Mouse (Mus musculus): ENCODE data around the gene Tectb. TPM values are rescaled to one million over a fixed set of nuclear protein-coding genes. Genes with fewer than 3 reads are reported as not detected.

Tectb gene
- not detected in 2 replicates for total RNA-seq (2014; fragmentation: Nextera tagmentation)
- 0.11 and 0.17 TPM in 2 replicates for total RNA-seq (2017)
- polyA plus RNA-seq (2012), result not detected in 2 replicates

DNA sequence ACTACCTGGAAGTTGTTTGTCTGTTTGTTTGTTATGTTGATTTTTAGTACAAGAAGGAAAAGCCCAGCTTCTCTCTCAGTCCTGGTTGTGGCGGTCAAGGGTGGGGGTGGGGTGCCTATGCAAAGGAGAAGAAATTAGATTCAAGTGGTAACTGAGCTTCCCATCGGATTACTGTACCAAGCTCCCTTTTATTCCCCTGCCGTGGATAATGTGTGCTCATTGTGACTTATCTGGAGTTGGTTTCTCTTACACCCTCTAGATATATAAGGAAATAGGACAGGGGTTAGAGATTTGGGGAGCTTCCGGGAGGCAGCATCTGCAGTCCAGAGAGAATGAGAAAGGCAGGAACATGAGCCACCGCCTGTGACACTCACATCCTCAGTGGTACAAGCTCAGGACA lies at the start of gene Tectb:
Tectb (plus strand) TSS at position 301 of the 400 bp plus-strand sequence.
- Histone ChIP-seq H3K4me1 (ENCODE audit: insufficient read depth, low read depth, low read length) (no peaks in the 10 kb centered on the region), H3K36me3 (replicated peaks) (no peaks in the 10 kb centered on the region), H3K4me3 (ENCODE audit: low read depth, low read length) (no peak within 1 kb of the TSS), H3K27me3 (ENCODE audit: insufficient read depth, low read length) (peaks cover 11% of the 10 kb centered on the region; the same call in 1 of the 2 replicates), H3K9me3 (replicated peaks) (no peaks in the 10 kb centered on the region)
- DNase-seq (ENCODE audit: low spot score), result no peak
- no peak for ATAC-seq (ENCODE audit: extremely low read depth, insufficient number of reproducible peaks, low FRiP score, poor library complexity, severe bottlenecking)
- TF ChIP-seq CTCF (IDR thresholded peaks at IDR 0.05; ENCODE audit: low read depth, low read length), result no peak

DNA sequence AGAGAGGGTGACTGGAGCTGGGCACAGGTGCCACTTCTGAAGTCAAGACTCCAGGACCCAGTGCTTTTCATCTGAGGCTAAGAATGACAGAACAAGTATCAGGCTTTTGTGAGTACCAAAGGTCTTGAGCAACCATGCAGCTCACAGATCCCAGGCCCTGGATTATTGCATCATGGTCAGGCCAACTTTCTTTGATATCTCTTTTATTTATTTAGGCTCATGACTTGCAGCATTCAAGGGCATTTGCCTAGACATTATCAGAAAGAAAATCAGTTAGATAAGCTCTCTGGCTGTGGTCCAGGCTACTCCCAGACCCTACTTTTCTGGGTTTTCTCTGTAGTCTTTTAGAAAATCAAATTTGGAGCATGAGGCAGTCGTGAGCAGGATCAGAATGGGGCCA lies 48.8 kb upstream of the Tectb start:
- peaks cover 4% of the 10 kb centered on the region for H3K27me3 ChIP-seq (ENCODE audit: insufficient read depth, low read length)
- H3K4me3 ChIP-seq (ENCODE audit: low read depth, low read length), result no peak overlapping the region
- H3K4me1 ChIP-seq (ENCODE audit: insufficient read depth, low read depth, low read length), result no peaks in the 10 kb centered on the region
- no peaks in the 10 kb centered on the region for H3K9me3 ChIP-seq (replicated peaks)
- H3K36me3 ChIP-seq (replicated peaks), result no peaks in the 10 kb centered on the region
- TF ChIP-seq POLR2AphosphoS5 (IDR thresholded peaks at IDR 0.05; ENCODE audit: insufficient replicate concordance, low read depth, low read length) (no peak), CTCF (IDR thresholded peaks at IDR 0.05; ENCODE audit: low read depth, low read length) (no peak), GATA2 (IDR thresholded peaks at IDR 0.05; ENCODE audit: borderline replicate concordance, low read depth, low read length) (no peak), TAL1 (conservative IDR thresholded peaks at IDR 0.05; ENCODE audit: low read depth, low read length) (no peak), GATA1 (IDR thresholded peaks at IDR 0.05; ENCODE audit: borderline replicate concordance, low read length) (no peak)
- DNase-seq (ENCODE audit: low spot score) (no peak), ATAC-seq (ENCODE audit: extremely low read depth, insufficient number of reproducible peaks, low FRiP score, poor library complexity, severe bottlenecking) (no peak)

- ATAC-seq (ENCODE audit: extremely low read depth, insufficient number of reproducible peaks, low FRiP score, poor library complexity, severe bottlenecking) (no peak), DNase-seq (ENCODE audit: low spot score) (no peak)
- Histone ChIP-seq H3K4me1 (ENCODE audit: insufficient read depth, low read depth, low read length) (no peaks in the 10 kb centered on the region), H3K9me3 (replicated peaks) (no peaks in the 10 kb centered on the region), H3K27me3 (ENCODE audit: insufficient read depth, low read length) (peaks cover 6% of the 10 kb centered on the region), H3K4me3 (ENCODE audit: low read depth, low read length) (no peak overlapping the region), H3K36me3 (replicated peaks) (no peaks in the 10 kb centered on the region)
- TF ChIP-seq POLR2AphosphoS5 (IDR thresholded peaks at IDR 0.05; ENCODE audit: insufficient replicate concordance, low read depth, low read length) (no peak), GATA1 (IDR thresholded peaks at IDR 0.05; ENCODE audit: borderline replicate concordance, low read length) (no peak), TAL1 (conservative IDR thresholded peaks at IDR 0.05; ENCODE audit: low read depth, low read length) (no peak), GATA2 (IDR thresholded peaks at IDR 0.05; ENCODE audit: borderline replicate concordance, low read depth, low read length) (no peak), CTCF (IDR thresholded peaks at IDR 0.05; ENCODE audit: low read depth, low read length) (no peak)
Observed at GRCm38 (mm10) chr19:55132476-55132875, 48.1 kb upstream of the Tectb start.

GRCm38 (mm10) chr19:55134521-55134920 lies 46.0 kb upstream of the Tectb start:
- Histone ChIP-seq H3K9me3 (replicated peaks) (no peaks in the 10 kb centered on the region), H3K36me3 (replicated peaks) (no peaks in the 10 kb centered on the region), H3K4me1 (ENCODE audit: insufficient read depth, low read depth, low read length) (no peaks in the 10 kb centered on the region), H3K27me3 (ENCODE audit: insufficient read depth, low read length) (peaks cover 22% of the 10 kb centered on the region), H3K4me3 (ENCODE audit: low read depth, low read length) (no peak overlapping the region)
- TF ChIP-seq GATA2 (IDR thresholded peaks at IDR 0.05; ENCODE audit: borderline replicate concordance, low read depth, low read length) (no peak), CTCF (IDR thresholded peaks at IDR 0.05; ENCODE audit: low read depth, low read length) (no peak), POLR2AphosphoS5 (IDR thresholded peaks at IDR 0.05; ENCODE audit: insufficient replicate concordance, low read depth, low read length) (no peak), GATA1 (IDR thresholded peaks at IDR 0.05; ENCODE audit: borderline replicate concordance, low read length) (no peak), TAL1 (conservative IDR thresholded peaks at IDR 0.05; ENCODE audit: low read depth, low read length) (no peak)
- DNase-seq (ENCODE audit: low spot score), result no peak
- ATAC-seq (ENCODE audit: extremely low read depth, insufficient number of reproducible peaks, low FRiP score, poor library complexity, severe bottlenecking), result no peak

GRCm38 (mm10) chr19:55135918-55136317 lies 44.6 kb upstream of the Tectb start:
- TF ChIP-seq TAL1 (conservative IDR thresholded peaks at IDR 0.05; ENCODE audit: low read depth, low read length) (no peak), POLR2AphosphoS5 (IDR thresholded peaks at IDR 0.05; ENCODE audit: insufficient replicate concordance, low read depth, low read length) (no peak), CTCF (IDR thresholded peaks at IDR 0.05; ENCODE audit: low read depth, low read length) (no peak), GATA2 (IDR thresholded peaks at IDR 0.05; ENCODE audit: borderline replicate concordance, low read depth, low read length) (no peak), GATA1 (IDR thresholded peaks at IDR 0.05; ENCODE audit: borderline replicate concordance, low read length) (no peak)
- Histone ChIP-seq H3K27me3 (ENCODE audit: insufficient read depth, low read length) (peaks cover 23% of the 10 kb centered on the region), H3K4me3 (ENCODE audit: low read depth, low read length) (no peak overlapping the region), H3K4me1 (ENCODE audit: insufficient read depth, low read depth, low read length) (no peaks in the 10 kb centered on the region), H3K9me3 (replicated peaks) (no peaks in the 10 kb centered on the region), H3K36me3 (replicated peaks) (no peaks in the 10 kb centered on the region)
- DNase-seq (ENCODE audit: low spot score) (no peak), ATAC-seq (ENCODE audit: extremely low read depth, insufficient number of reproducible peaks, low FRiP score, poor library complexity, severe bottlenecking) (no peak)

- TF ChIP-seq POLR2AphosphoS5 (IDR thresholded peaks at IDR 0.05; ENCODE audit: insufficient replicate concordance, low read depth, low read length) (no peak), GATA2 (IDR thresholded peaks at IDR 0.05; ENCODE audit: borderline replicate concordance, low read depth, low read length) (no peak), CTCF (IDR thresholded peaks at IDR 0.05; ENCODE audit: low read depth, low read length) (no peak), TAL1 (conservative IDR thresholded peaks at IDR 0.05; ENCODE audit: low read depth, low read length) (no peak), GATA1 (IDR thresholded peaks at IDR 0.05; ENCODE audit: borderline replicate concordance, low read length) (no peak)
- no peak for DNase-seq (ENCODE audit: low spot score)
- H3K27me3 ChIP-seq (ENCODE audit: insufficient read depth, low read length), result peaks cover 26% of the 10 kb centered on the region
- no peak for ATAC-seq (ENCODE audit: extremely low read depth, insufficient number of reproducible peaks, low FRiP score, poor library complexity, severe bottlenecking)
- H3K4me1 ChIP-seq (ENCODE audit: insufficient read depth, low read depth, low read length), result no peaks in the 10 kb centered on the region
- no peak overlapping the region for H3K4me3 ChIP-seq (ENCODE audit: low read depth, low read length)
- H3K36me3 ChIP-seq (replicated peaks), result no peaks in the 10 kb centered on the region
- no peaks in the 10 kb centered on the region for H3K9me3 ChIP-seq (replicated peaks)
Observed at GRCm38 (mm10) chr19:55136693-55137427, 43.7 kb upstream of the Tectb start.

Data from G1E (cell line).